Mouse (Mus musculus): Measurements from ENCODE around the gene Mpig6b.
"Not testable (repeated sequence)": the region's sequence is repeated elsewhere in the genome, so short reads cannot be mapped to it uniquely, and the experiment has no call there.

The Mpig6b gene

GRCm38 (mm10) chr17:35039121-35039873 is 26.7 kb downstream of the Mpig6b start:
- no peak for DNase-seq (ENCODE audit: low read depth, low spot score)

- no peak for DNase-seq (ENCODE audit: low read depth, low spot score)
Observed at GRCm38 (mm10) chr17:35034896-35035295, 31.1 kb downstream of the Mpig6b start.

GRCm38 (mm10) chr17:35033703-35034102 is 32.3 kb downstream of the Mpig6b start:
- DNase-seq (ENCODE audit: low read depth, low spot score), result not testable (repeated sequence)

GRCm38 (mm10) chr17:35032323-35032870 is 33.6 kb downstream of the Mpig6b start:
- no peak for DNase-seq (ENCODE audit: low read depth, low spot score)

- no peak for DNase-seq (ENCODE audit: low read depth, low spot score)
Observed at GRCm38 (mm10) chr17:35031880-35032279, 34.1 kb downstream of the Mpig6b start.

GRCm38 (mm10) chr17:35031272-35031671 is 34.7 kb downstream of the Mpig6b start:
- DNase-seq (ENCODE audit: low read depth, low spot score), result no peak

GRCm38 (mm10) chr17:35029691-35030532 is 36.1 kb downstream of the Mpig6b start:
- no peak for DNase-seq (ENCODE audit: low read depth, low spot score)

GRCm38 (mm10) chr17:35028315-35028714 is 37.7 kb downstream of the Mpig6b start:
- no peak for DNase-seq (ENCODE audit: low read depth, low spot score)

- no peak for DNase-seq (ENCODE audit: low read depth, low spot score)
Observed at GRCm38 (mm10) chr17:35027277-35028068, 38.5 kb downstream of the Mpig6b start, which contains the start of gene Sapcd1. Sapcd1 (minus strand) TSS chr17:35028016.

- DNase-seq (ENCODE audit: low read depth, low spot score), result no peak
Observed at GRCm38 (mm10) chr17:35026206-35026605, 39.8 kb downstream of the Mpig6b start.

GRCm38 (mm10) chr17:35024691-35025488 is 41.1 kb downstream of the Mpig6b start:
- DNase-seq (ENCODE audit: low read depth, low spot score), result no peak

GRCm38 (mm10) chr17:35024261-35024660 is 41.7 kb downstream of the Mpig6b start:
- DNase-seq (ENCODE audit: low read depth, low spot score), result no peak

GRCm38 (mm10) chr17:35023756-35024155 is 42.2 kb downstream of the Mpig6b start:
- no peak for DNase-seq (ENCODE audit: low read depth, low spot score)

- DNase-seq (ENCODE audit: low read depth, low spot score), result no peak
Observed at GRCm38 (mm10) chr17:35023221-35023620, 42.8 kb downstream of the Mpig6b start.

GRCm38 (mm10) chr17:35022541-35023060 is 43.4 kb downstream of the Mpig6b start:
- DNase-seq (ENCODE audit: low read depth, low spot score), result no peak

GRCm38 (mm10) chr17:35021842-35022477 is 44.0 kb downstream of the Mpig6b start:
- no peak for DNase-seq (ENCODE audit: low read depth, low spot score)

GRCm38 (mm10) chr17:35021163-35021808 is 44.7 kb downstream of the Mpig6b start:
- DNase-seq (ENCODE audit: low read depth, low spot score), result peak; percentile 76

- DNase-seq (ENCODE audit: low read depth, low spot score), result no peak
Observed at GRCm38 (mm10) chr17:35020551-35020950, 45.4 kb downstream of the Mpig6b start.

- DNase-seq (ENCODE audit: low read depth, low spot score), result no peak
Observed at GRCm38 (mm10) chr17:35019894-35020293, 46.1 kb downstream of the Mpig6b start.

All from embryo, embryonic 11.5 days (tissue).